9 mouse cellular contexts compared by ENCODE assay signal in genomic region chr17:25656826-25657189, GRCm38 (mm10).
DNase-seq lines count a peak whose midpoint lies in the region; ATAC-seq lines count a peak whose summit lies in the region.
"Had no signal": no experiment of that assay in that cellular context is flagged by ENCODE, and none has a peak within 500 bp of the region (broad histone marks: within the 10 kb centered on the region; RNA-seq: fewer than 3 reads in every experiment).

No protein-coding gene starts in this region.

- H3K27me3 ChIP-seq in heart, embryonic 10.5 days (ENCODE audit: insufficient read depth, poor library complexity, severe bottlenecking), result no peaks in the 10 kb centered on the region
- H3K27me3 ChIP-seq in neural tube, embryonic 11.5 days (ENCODE audit: control insufficient read depth, insufficient read depth, low read length), result no peaks in the 10 kb centered on the region
- H3K27me3 ChIP-seq in limb, embryonic 11.5 days (ENCODE audit: control insufficient read depth, insufficient read depth, low read length), result no peaks in the 10 kb centered on the region

- 0 out of 2 replicates have a peak, but pooled peaks have one; percentile 35 for ATAC-seq in neural tube, embryonic 11.5 days (ENCODE audit: insufficient read depth, low FRiP score, low TSS enrichment)
- ATAC-seq in limb, embryonic 11.5 days (ENCODE audit: insufficient number of reproducible peaks, low FRiP score, low TSS enrichment, low read depth), result 0 out of 2 replicates have a peak, but pooled peaks have one; percentile 35

- peaks cover 29% of the 10 kb centered on the region for H3K4me1 ChIP-seq in heart, embryonic 10.5 days
- H3K4me1 ChIP-seq in neural tube, embryonic 11.5 days (ENCODE audit: control insufficient read depth, insufficient read depth, low read length), result peaks cover 12% of the 10 kb centered on the region
- peaks cover 14% of the 10 kb centered on the region for H3K4me1 ChIP-seq in limb, embryonic 11.5 days (ENCODE audit: control insufficient read depth, insufficient read depth, low read length)

- no peak overlapping the region for H3K9ac ChIP-seq in neural tube, embryonic 11.5 days (ENCODE audit: low read length)
- no peak overlapping the region for H3K9ac ChIP-seq in limb, embryonic 11.5 days (ENCODE audit: low read length)

- H3K27ac ChIP-seq in heart, embryonic 10.5 days, result peak overlapping the region; percentile 37; the same call in 1 of the 2 replicates
- H3K27ac ChIP-seq in neural tube, embryonic 11.5 days (ENCODE audit: low read depth, low read length), result peak overlapping the region; percentile 54; the same call in 1 of the 2 replicates
- H3K27ac ChIP-seq in limb, embryonic 11.5 days (replicated peaks; ENCODE audit: low read depth, low read length), result no peak overlapping the region
- H3K27ac ChIP-seq: kidney, postnatal 0 days had no signal

- H3K4me3 ChIP-seq in heart, embryonic 10.5 days, result no peak overlapping the region
- no peak overlapping the region for H3K4me3 ChIP-seq in neural tube, embryonic 11.5 days (ENCODE audit: low read depth, low read length)
- no peak overlapping the region for H3K4me3 ChIP-seq in limb, embryonic 11.5 days (ENCODE audit: low read depth, low read length)

- no peak overlapping the region for H3K4me2 ChIP-seq in neural tube, embryonic 11.5 days (ENCODE audit: low read depth)
- no peak overlapping the region for H3K4me2 ChIP-seq in limb, embryonic 11.5 days (ENCODE audit: low read depth, severe bottlenecking)

- 17% methylated on average over 3 of the region's 3 CpGs for WGBS in heart, embryonic 10.5 days
- WGBS in neural tube, embryonic 11.5 days, result 11% methylated on average over 3 of the region's 3 CpGs
- WGBS in limb, embryonic 11.5 days, result 3% methylated on average over 3 of the region's 3 CpGs

- H3K9me3 ChIP-seq in heart, embryonic 10.5 days, result no peaks in the 10 kb centered on the region
- H3K9me3 ChIP-seq in neural tube, embryonic 11.5 days (ENCODE audit: control insufficient read depth, low read length), result no peaks in the 10 kb centered on the region
- H3K9me3 ChIP-seq in limb, embryonic 11.5 days (ENCODE audit: control insufficient read depth, low read length), result no peaks in the 10 kb centered on the region

- H3K36me3 ChIP-seq in heart, embryonic 10.5 days, result peaks cover 49% of the 10 kb centered on the region
- no peaks in the 10 kb centered on the region for H3K36me3 ChIP-seq in neural tube, embryonic 11.5 days (ENCODE audit: control insufficient read depth, insufficient read depth, low read length)
- H3K36me3 ChIP-seq in limb, embryonic 11.5 days (ENCODE audit: control insufficient read depth, insufficient read depth, low read length), result peaks cover 3% of the 10 kb centered on the region; the same call in 1 of the 2 replicates

- DNase-seq in heart, embryonic 10.5 days (ENCODE audit: low spot score), result no peak
- DNase-seq in heart, postnatal 4 days, result no peak
- DNase-seq in neural tube, embryonic 11.5 days (ENCODE audit: low spot score), result peak; percentile 45
- DNase-seq in neural tube, embryonic 10.5 days (ENCODE audit: extremely low spot score, low spot score), result no peak
- DNase-seq in limb, embryonic 11.5 days (ENCODE audit: low spot score), result no peak
- peak; percentile 45 for DNase-seq in thymus, postnatal 14 days
- no peak for DNase-seq in ovary, postnatal 36 days (ENCODE audit: low spot score)
- no peak for DNase-seq in frontal cortex, postnatal 25 days (ENCODE audit: low spot score in 2 of 2)

Comparison
In these comparisons a context has a peak if more than half of its experiments do, and no peak if none do; other contexts are left out.
1. DNase-seq: peak in neural tube, embryonic 11.5 days (single experiment) and thymus, postnatal 14 days (single experiment); none in heart, embryonic 10.5 days (single experiment), heart, postnatal 4 days (single experiment), neural tube, embryonic 10.5 days (single experiment), limb, embryonic 11.5 days (single experiment), ovary, postnatal 36 days (single experiment) and frontal cortex, postnatal 25 days (0 of 2).